Mouse (Mus musculus) testis, adult 2 months (tissue): ENCODE data around the gene Slx4. TPM values are rescaled to one million over a fixed set of nuclear protein-coding genes. Genes with fewer than 3 reads are reported as not detected.
A peak's percentile ranks its signal among the peaks of the same experiment; 100 is the strongest.

Experiments used
- H3K27ac ChIP-seq: fragments of 200-500 bp; 2 replicates; pipeline ENCODE4 v1.5.1; 2012; ENCODE audit warnings: low read depth, low read length; ENCODE audit not compliant: control insufficient read depth, insufficient read depth
- H3K27me3 ChIP-seq: fragments of 200-500 bp; 2 replicates; pipeline ENCODE4 v1.6.1; 2012; ENCODE audit warnings: mild to moderate bottlenecking, low read length, moderate library complexity; ENCODE audit not compliant: control insufficient read depth, insufficient read depth
- H3K36me3 ChIP-seq: fragments of 200-500 bp; 2 replicates; pipeline ENCODE4 v1.6.1; 2012; ENCODE audit warnings: mild to moderate bottlenecking, low read length; ENCODE audit not compliant: control insufficient read depth, insufficient read depth
- H3K4me1 ChIP-seq: fragments of 200-500 bp; 2 replicates; pipeline ENCODE4 v1.6.1; 2012; ENCODE audit warnings: low read length; ENCODE audit not compliant: control insufficient read depth, insufficient read depth
- H3K4me3 ChIP-seq: fragments of 200-500 bp; 2 replicates; pipeline ENCODE4 v1.5.1; 2012; ENCODE audit warnings: low read depth, mild to moderate bottlenecking, low read length, moderate library complexity, mixed read lengths; ENCODE audit not compliant: control insufficient read depth
- CTCF ChIP-seq: fragments of 200-500 bp; IDR thresholded peaks from 2 replicates; pipeline ENCODE4 v1.5.1; 2012; ENCODE audit warnings: low read depth, mild to moderate bottlenecking, inconsistent platforms, low read length, moderate library complexity; ENCODE audit not compliant: control insufficient read depth, insufficient read depth, insufficient replicate concordance
- POLR2A ChIP-seq: fragments of 200-500 bp; IDR thresholded peaks from 2 replicates; pipeline ENCODE4 v1.6.1; 2012; ENCODE audit warnings: low read depth, mild to moderate bottlenecking, inconsistent platforms, low read length, moderate library complexity; ENCODE audit not compliant: control insufficient read depth
- polyA plus RNA-seq: library from polyadenylated mRNA; depleted of rRNA; stranded (reverse); fragments of >200 nt; gene quantifications from 2 replicates; pipeline ENCODE4 v1.2.3, GENCODE M21; 2012; rRNA removed

Gene Slx4
- polyA plus RNA-seq, result 175 and 188 TPM in 2 replicates

DNA sequence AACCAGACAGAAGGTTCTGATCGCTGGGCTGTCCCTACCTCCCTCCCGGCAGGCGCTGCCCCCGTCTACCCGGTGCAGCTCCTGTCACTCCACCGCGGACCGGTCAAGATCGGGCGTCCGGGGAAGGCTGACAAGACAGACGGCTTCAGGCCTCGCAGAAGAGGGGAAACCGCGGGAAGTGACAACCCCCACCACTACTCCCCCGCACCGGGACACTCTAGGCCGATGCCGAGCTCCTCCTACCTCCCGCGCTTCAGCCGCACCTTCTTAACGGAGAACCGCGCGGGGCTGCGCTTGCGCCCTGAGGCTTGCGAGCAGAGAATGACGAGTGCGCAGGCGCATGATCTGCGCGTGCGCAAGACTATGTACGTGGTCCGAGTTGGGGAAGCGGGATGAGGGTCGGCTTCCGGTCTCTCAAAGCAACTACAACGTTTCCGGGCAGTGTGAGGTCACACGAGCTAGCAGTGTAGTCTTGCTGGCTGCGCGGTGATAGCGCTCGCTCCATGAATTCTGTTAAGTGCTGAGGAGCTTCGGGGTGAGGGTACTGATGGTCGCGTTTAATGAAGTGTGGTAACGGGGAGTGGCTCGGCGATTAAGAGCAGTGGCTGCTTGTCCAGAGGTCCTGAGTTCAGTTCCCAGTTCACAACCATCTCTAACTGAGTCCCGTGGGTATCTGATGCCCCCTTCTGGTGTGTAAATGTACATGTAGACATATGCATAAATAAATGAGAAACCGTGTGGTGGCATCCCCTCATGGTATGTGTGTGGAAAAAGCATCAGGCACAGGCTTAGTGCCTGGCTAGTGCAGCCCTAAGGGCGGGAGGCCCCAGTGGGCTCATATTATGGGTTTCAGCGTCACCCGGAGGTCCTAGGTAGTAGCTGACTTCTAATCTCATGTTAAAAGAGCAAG lies at the start of gene Slx4:
Gene Slx4 (minus strand): TSS at position 282 of the 910 bp plus-strand sequence.
- Histone ChIP-seq H3K4me3 (peak within 1 kb of the TSS; percentile 94), H3K36me3 (peaks cover 2% of the 10 kb centered on the region), H3K4me1 (0 out of 2 replicates have a peak, but pooled peaks cover 2% of the 10 kb centered on the region), H3K27me3 (no peaks in the 10 kb centered on the region), H3K27ac (peak within 1 kb of the TSS; percentile 93)
- TF ChIP-seq POLR2A, result peak; percentile 96
- TF ChIP-seq CTCF, result no peak; the same call in 1 of the 2 replicates

- Histone ChIP-seq H3K4me3 (no peak overlapping the region), H3K36me3 (peaks cover 6% of the 10 kb centered on the region), H3K4me1 (no peaks in the 10 kb centered on the region), H3K27me3 (no peaks in the 10 kb centered on the region), H3K27ac (no peak overlapping the region)
- TF ChIP-seq CTCF (no peak), POLR2A (no peak)
Observed at GRCm38 (mm10) chr16:4052601-4053000, 49.0 kb upstream of the Slx4 start.

DNA sequence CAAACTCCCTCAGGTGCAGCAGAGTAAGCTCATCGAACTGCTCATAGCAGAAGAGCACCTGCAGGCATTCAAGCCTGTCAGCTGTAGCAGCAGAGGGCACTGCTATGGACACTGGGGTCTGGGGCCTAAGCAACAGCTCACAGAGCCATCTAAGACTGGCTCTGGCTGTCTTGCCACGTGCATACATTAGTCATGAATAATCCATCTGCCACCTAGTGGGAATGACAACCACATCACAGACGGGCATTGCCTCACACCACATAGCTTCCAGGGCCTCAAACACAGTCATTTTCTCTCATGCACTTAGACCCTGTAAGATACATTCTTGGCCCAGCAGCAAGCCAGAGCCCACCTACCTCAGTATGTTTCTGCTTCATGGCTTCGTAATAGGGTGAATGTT lies 42.0 kb upstream of the Slx4 start:
- no peaks in the 10 kb centered on the region for H3K4me1 ChIP-seq
- no peak overlapping the region for H3K27ac ChIP-seq

GRCm38 (mm10) chr16:4044093-4044492 lies 40.5 kb upstream of the Slx4 start:
- Histone ChIP-seq H3K36me3 (peaks cover 4% of the 10 kb centered on the region), H3K27me3 (no peaks in the 10 kb centered on the region), H3K4me1 (no peaks in the 10 kb centered on the region), H3K27ac (no peak overlapping the region), H3K4me3 (no peak overlapping the region)
- TF ChIP-seq CTCF (no peak), POLR2A (no peak)

More for the DNA sequence above, 42.0 kb upstream of the Slx4 start:
- Histone ChIP-seq H3K27me3 (no peaks in the 10 kb centered on the region), H3K4me3 (no peak overlapping the region), H3K36me3 (peaks cover 5% of the 10 kb centered on the region)
- TF ChIP-seq CTCF, result no peak
- TF ChIP-seq POLR2A, result no peak

DNA sequence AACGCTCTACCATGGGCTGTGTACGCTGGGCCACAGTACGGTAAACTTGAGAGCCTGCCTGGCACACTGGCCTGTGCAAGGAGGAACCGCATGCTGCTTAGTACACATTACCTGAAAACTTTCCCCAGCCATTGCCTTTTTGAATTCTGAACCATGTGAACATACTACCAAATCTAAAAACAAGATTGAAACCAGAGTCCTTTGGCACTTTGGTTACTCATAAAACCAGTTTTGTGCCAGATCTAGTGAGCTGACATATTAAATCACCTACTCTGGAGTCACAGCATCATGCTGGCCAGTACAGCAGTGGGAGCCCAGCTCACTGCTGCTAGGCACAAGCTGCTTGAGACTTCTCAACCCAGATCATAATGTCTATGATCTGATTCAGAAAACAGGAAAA lies 38.1 kb upstream of the Slx4 start:
- no peak for TF ChIP-seq CTCF
- no peak for TF ChIP-seq POLR2A
- no peaks in the 10 kb centered on the region for H3K27me3 ChIP-seq

GRCm38 (mm10) chr16:4040206-4040605 lies 36.6 kb upstream of the Slx4 start:
- Histone ChIP-seq H3K4me1 (no peaks in the 10 kb centered on the region), H3K36me3 (no peaks in the 10 kb centered on the region; the same call in 1 of the 2 replicates), H3K4me3 (no peak overlapping the region), H3K27ac (no peak overlapping the region), H3K27me3 (no peaks in the 10 kb centered on the region)
- TF ChIP-seq POLR2A (no peak), CTCF (no peak)

More for the DNA sequence above, 38.1 kb upstream of the Slx4 start:
- Histone ChIP-seq H3K4me1 (no peaks in the 10 kb centered on the region), H3K36me3 (no peaks in the 10 kb centered on the region; the same call in none of the 2 replicates), H3K27ac (no peak overlapping the region), H3K4me3 (no peak overlapping the region)

- no peak overlapping the region for H3K4me3 ChIP-seq
- H3K27me3 ChIP-seq, result no peaks in the 10 kb centered on the region
- no peak for TF ChIP-seq POLR2A
- no peak for TF ChIP-seq CTCF
- H3K27ac ChIP-seq, result no peak overlapping the region
- H3K36me3 ChIP-seq, result no peaks in the 10 kb centered on the region; the same call in 1 of the 2 replicates
- H3K4me1 ChIP-seq, result no peaks in the 10 kb centered on the region
Observed at GRCm38 (mm10) chr16:4037690-4038089, 34.1 kb upstream of the Slx4 start.
